Mouse (Mus musculus): Measurements from ENCODE around the gene Mpc1.

DNA sequence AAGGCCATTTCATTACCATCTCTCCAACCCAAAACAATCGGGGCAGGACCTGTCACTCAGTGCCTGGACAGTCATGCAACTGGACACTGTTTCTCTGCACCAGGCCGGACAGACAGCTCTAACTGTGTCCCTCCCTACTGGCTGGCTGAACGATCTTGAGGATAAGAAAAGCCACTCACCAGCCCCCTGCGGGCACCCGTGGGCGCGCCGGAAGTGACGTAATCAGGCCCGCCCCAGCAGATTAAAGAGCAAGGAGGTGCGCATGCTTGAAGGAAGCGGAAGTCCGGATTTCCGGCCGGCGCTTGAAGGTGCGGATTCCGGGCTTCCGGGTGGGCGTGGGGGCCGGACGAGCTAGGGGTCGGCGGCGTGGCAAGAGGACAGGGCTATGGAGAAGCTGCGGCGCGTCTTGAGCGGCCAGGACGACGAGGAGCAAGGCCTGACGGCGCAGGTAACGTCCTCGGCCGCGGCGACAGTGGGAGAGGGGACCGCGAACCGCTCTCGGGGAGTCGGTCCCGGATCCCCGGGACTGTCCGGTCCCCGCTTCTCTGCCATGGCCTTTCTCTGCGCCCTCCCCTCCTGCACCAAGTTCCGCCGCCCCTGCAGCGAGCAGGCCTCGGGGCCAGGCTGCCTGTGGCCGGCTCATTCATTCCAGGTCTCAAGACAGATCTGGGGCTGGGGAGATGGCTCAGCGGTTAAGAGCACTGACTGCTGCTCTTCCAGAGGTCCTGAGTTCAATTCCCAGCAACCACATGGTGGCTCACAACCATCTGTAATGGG, 28.3 kb downstream of the Mpc1 start, which contains the start of gene Sft2d1:
- TF ChIP-seq CTCF (IDR thresholded peaks at IDR 0.05; ENCODE audit: control insufficient read depth, insufficient read depth, insufficient read length), result no peak
- TF ChIP-seq MYOD1 (IDR thresholded peaks at IDR 0.05; ENCODE audit: control insufficient read depth, insufficient read length, low read depth), result no peak
- no peak for TF ChIP-seq CEBPB (IDR thresholded peaks at IDR 0.05; ENCODE audit: low read depth)
- no peak for TF ChIP-seq MAX (IDR thresholded peaks at IDR 0.05)
- TF ChIP-seq USF1 (IDR thresholded peaks at IDR 0.05; ENCODE audit: low read depth), result no peak

All from C2C12 (cell line).